Mouse (Mus musculus): Measurements from ENCODE around the gene Myb. TPM values are rescaled to one million over a fixed set of nuclear protein-coding genes. Genes with fewer than 3 reads are reported as not detected.

Myb gene
- total RNA-seq, 2 experiments from 2014 or later = 0.23 TPM; not detected in 1

GRCm38 (mm10) chr10:21090922-21091700 lies 69.7 kb downstream of the Myb start:
- intact Hi-C loops (cut with DNase I) = no loop called here

GRCm38 (mm10) chr10:21089541-21089940 lies 71.2 kb downstream of the Myb start:
- no peak for DNase-seq (ENCODE audit: low spot score)
- intact Hi-C loops (cut with DNase I) = no loop called here

More at GRCm38 (mm10) chr10:21090922-21091700, 69.7 kb downstream of the Myb start:
- no peak for DNase-seq (ENCODE audit: low spot score)

DNA sequence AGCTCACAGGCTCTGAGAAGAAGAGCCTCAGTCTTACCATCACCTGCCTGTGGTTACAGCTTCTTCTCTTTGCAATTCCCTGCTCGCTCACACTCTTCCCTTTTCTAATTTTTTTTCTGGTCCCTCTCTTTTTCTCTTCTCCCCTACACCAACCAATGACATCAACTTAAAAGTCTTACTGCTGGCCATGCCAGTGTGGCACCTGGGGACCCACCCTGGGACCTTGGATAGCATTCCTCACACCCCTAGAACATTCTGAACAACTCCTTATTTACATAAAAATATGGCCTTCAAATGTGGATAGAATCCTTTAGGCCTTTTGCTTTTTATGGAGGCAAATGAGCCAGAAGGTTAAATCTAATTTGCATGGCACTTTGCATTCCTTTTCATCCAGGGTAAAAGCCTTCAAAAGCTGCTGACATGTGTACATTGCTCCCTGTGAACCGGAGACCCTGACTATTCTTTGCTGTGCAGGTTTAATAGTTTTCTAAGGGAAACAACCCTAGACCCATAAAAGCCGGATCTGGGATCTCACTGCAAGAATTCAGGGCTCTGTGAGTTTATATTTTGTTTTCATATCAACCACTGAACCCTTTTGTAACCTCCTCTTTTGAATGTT lies 73.1 kb downstream of the Myb start:
- no peak for DNase-seq (ENCODE audit: low spot score)
- intact Hi-C loops (cut with DNase I) = no loop called here

- intact Hi-C loops (cut with DNase I) = no loop called here
- no peak for DNase-seq (ENCODE audit: low spot score)
Measured at GRCm38 (mm10) chr10:21085044-21085443, 75.7 kb downstream of the Myb start.

DNA sequence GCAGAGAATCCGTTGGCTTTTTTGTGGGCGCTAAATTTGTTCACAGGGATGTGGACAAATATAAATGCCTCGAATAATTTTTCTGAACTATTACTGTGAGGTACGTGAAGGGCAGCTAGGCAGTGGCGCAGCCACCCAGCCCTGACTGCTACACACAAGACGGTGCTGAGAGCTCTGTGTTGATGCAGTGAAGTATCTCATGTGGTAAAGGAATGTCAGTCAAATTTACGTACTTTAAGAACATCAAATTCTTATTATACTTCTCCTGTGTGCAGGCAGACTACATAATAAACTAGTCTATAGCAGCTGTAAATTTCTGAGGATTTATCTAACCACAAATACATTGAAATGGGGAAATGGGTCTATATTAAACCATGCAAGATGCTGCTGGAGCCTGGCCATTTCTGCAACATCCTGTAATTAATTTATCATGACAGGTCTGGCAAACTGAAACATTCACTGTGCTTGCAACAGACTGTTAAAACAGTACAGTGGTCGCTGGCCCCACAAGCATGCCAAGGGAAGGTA lies 77.3 kb downstream of the Myb start:
- intact Hi-C loops (cut with DNase I) = no loop called here
- DNase-seq (ENCODE audit: low spot score) = no peak

GRCm38 (mm10) chr10:21082447-21082846 lies 78.3 kb downstream of the Myb start:
- intact Hi-C loops (cut with DNase I) = no loop called here

GRCm38 (mm10) chr10:21077151-21077719 lies 83.5 kb downstream of the Myb start:
- intact Hi-C loops (cut with DNase I) = no loop called here
- no peak for DNase-seq (ENCODE audit: low spot score)

More at GRCm38 (mm10) chr10:21082447-21082846, 78.3 kb downstream of the Myb start:
- no peak for DNase-seq (ENCODE audit: low spot score)

DNA sequence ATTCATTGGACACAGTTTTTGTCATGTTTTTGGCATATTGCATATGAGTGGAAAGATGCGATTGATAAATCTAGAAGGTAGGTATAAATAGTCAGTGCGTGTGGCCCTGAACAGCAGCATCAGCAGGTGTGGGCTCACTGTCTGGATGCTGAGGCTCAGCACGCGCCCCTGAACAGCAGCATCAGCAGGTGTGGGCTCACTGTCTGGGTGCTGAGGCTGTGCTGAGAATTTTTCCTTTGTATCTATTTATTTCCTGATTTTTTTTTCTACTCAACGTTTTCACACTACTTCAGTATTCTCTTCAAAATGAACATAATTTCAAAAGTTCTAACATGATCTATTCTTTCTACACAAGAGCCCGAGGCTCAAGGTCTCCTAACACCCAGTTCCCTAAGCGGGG lies 84.1 kb downstream of the Myb start:
- intact Hi-C loops (cut with DNase I) = no loop called here
- no peak for DNase-seq (ENCODE audit: low spot score)

- DNase-seq (ENCODE audit: low spot score) = no peak
- intact Hi-C loops (cut with DNase I) = no loop called here
Measured at GRCm38 (mm10) chr10:21076137-21076536, 84.6 kb downstream of the Myb start.

Other genes with a start within 250 kb of the Myb start
- 1 to 10 TPM; 1.6 to 1.9 TPM for gene Ahi1, start 208.4 kb downstream of the Myb start, total RNA-seq (2021)
- 10 to 100 TPM; 70.1 to 74.9 TPM for gene Hbs1l, start 135.0 kb upstream of the Myb start, total RNA-seq (2021)
- gene Aldh8a1, start 216.3 kb upstream of the Myb start, total RNA-seq (2021) = not detected

Measured in heart, postnatal 25 days (tissue).